Comparison of ENCODE assay signal across 8 mouse cellular contexts in genomic region chr11:75347596-75347995, GRCm38 (mm10). TPM values are rescaled to one million over a fixed set of nuclear protein-coding genes. Genes with fewer than 3 reads are reported as not detected.
DNase-seq lines count a peak whose midpoint lies in the region; ATAC-seq lines count a peak whose summit lies in the region.

No protein-coding gene starts in this region.

- no peaks in the 10 kb centered on the region for H3K27me3 ChIP-seq in heart, embryonic 10.5 days (ENCODE audit: insufficient read depth, poor library complexity, severe bottlenecking)
- H3K27me3 ChIP-seq in forebrain, embryonic 11.5 days (ENCODE audit: control insufficient read depth, insufficient read depth, low read length): no peaks in the 10 kb centered on the region
- H3K27me3 ChIP-seq in liver, embryonic 12.5 days (replicated peaks): no peaks in the 10 kb centered on the region

- WGBS in heart, embryonic 10.5 days: 1% methylated on average over 10 of the region's 10 CpGs
- 1% methylated on average over 10 of the region's 10 CpGs for WGBS in forebrain, embryonic 11.5 days
- under 1% methylated on average over 10 of the region's 10 CpGs for WGBS in liver, embryonic 12.5 days (ENCODE audit: insufficient replicate concordance)

- no peaks in the 10 kb centered on the region for H3K9me3 ChIP-seq in heart, embryonic 10.5 days
- H3K9me3 ChIP-seq in forebrain, embryonic 11.5 days (ENCODE audit: control insufficient read depth, low read length): no peaks in the 10 kb centered on the region
- H3K9me3 ChIP-seq in liver, embryonic 12.5 days (replicated peaks): no peaks in the 10 kb centered on the region

- peak overlapping the region; percentile 84 for H3K4me3 ChIP-seq in heart, embryonic 10.5 days
- H3K4me3 ChIP-seq in forebrain, embryonic 11.5 days (ENCODE audit: low read depth, low read length): peak overlapping the region; percentile 81
- peak overlapping the region; percentile 85 for H3K4me3 ChIP-seq in liver, embryonic 12.5 days

- DNase-seq in heart, embryonic 10.5 days (ENCODE audit: low spot score): no peak
- DNase-seq in heart, adult 18-20 months: no peak
- DNase-seq in 416B (ENCODE audit: low read depth): peak; percentile 38
- DNase-seq in forebrain, embryonic 11.5 days (ENCODE audit: low spot score): no peak
- no peak for DNase-seq in MN1 (ENCODE audit: low spot score)
- no peak for DNase-seq in adrenal gland, adult 18-20 months (ENCODE audit: low spot score in 2 of 2)
- no peak for DNase-seq in left cerebral cortex, adult 18-20 months (ENCODE audit: low spot score in 2 of 2)

- peaks cover 19% of the 10 kb centered on the region for H3K4me1 ChIP-seq in heart, embryonic 10.5 days
- peaks cover 3% of the 10 kb centered on the region for H3K4me1 ChIP-seq in forebrain, embryonic 11.5 days (replicated peaks; ENCODE audit: control insufficient read depth, insufficient read depth, low read length)
- peaks cover 61% of the 10 kb centered on the region for H3K4me1 ChIP-seq in liver, embryonic 12.5 days

- peak overlapping the region; percentile 96 for H3K27ac ChIP-seq in heart, embryonic 10.5 days
- H3K27ac ChIP-seq in forebrain, embryonic 11.5 days (ENCODE audit: low read depth, low read length): no peak overlapping the region; the same call in 1 of the 2 replicates
- H3K27ac ChIP-seq in liver, embryonic 12.5 days: peak overlapping the region; percentile 81

- H3K4me2 ChIP-seq in forebrain, embryonic 11.5 days (ENCODE audit: low read depth, low read length, severe bottlenecking): peak overlapping the region; percentile 77
- peak overlapping the region; percentile 95 for H3K4me2 ChIP-seq in liver, embryonic 12.5 days

- H3K9ac ChIP-seq in forebrain, embryonic 11.5 days (ENCODE audit: low read length): peak overlapping the region; percentile 86
- peak overlapping the region; percentile 91 for H3K9ac ChIP-seq in liver, embryonic 12.5 days

- H3K36me3 ChIP-seq in heart, embryonic 10.5 days: peaks cover 4% of the 10 kb centered on the region
- H3K36me3 ChIP-seq in forebrain, embryonic 11.5 days (ENCODE audit: control insufficient read depth, insufficient read depth, low read length): no peaks in the 10 kb centered on the region
- H3K36me3 ChIP-seq in liver, embryonic 12.5 days: peaks cover 5% of the 10 kb centered on the region; the same call in 1 of the 2 replicates

- ATAC-seq in forebrain, embryonic 11.5 days (replicated peaks; ENCODE audit: low FRiP score): no peak
- ATAC-seq in liver, embryonic 12.5 days: no peak

RNA-seq across cellular contexts. Expression of gene Rpa1, which starts 0.5 kb away (rescaled TPM):
- polyA plus RNA-seq in heart, embryonic 10.5 days (2016; fragmentation: Nextera tagmentation; extraction: Ambion mirVana): 127 and 143 TPM in 2 replicates
- total RNA-seq in heart, adult 18-20 months (2021): 10 to 100 TPM; 54.4 to 59.6 TPM
- 140 and 146 TPM in 2 replicates for polyA plus RNA-seq in forebrain, embryonic 11.5 days (2014; fragmentation: Nextera tagmentation; extraction: Ambion mirVana)
- polyA plus RNA-seq in liver, embryonic 12.5 days (2016; fragmentation: Nextera tagmentation; extraction: Ambion mirVana): 143 and 149 TPM in 2 replicates
- total RNA-seq in adrenal gland, adult 18-20 months (2021): 10 to 100 TPM; 39.7 to 42.2 TPM
- 10 to 100 TPM; 47.2 to 49.9 TPM for total RNA-seq in left cerebral cortex, adult 18-20 months (2021)

RNA-seq across cellular contexts. Expression of gene Smyd4, which starts 0.6 kb away (rescaled TPM):
- polyA plus RNA-seq in heart, embryonic 10.5 days (2016; fragmentation: Nextera tagmentation; extraction: Ambion mirVana): 13.6 and 15.3 TPM in 2 replicates
- total RNA-seq in heart, adult 18-20 months (2021): 1 to 10 TPM; 5.9 to 7.2 TPM
- 17.3 and 20.0 TPM in 2 replicates for polyA plus RNA-seq in forebrain, embryonic 11.5 days (2014; fragmentation: Nextera tagmentation; extraction: Ambion mirVana)
- 6.9 and 8.6 TPM in 2 replicates for polyA plus RNA-seq in liver, embryonic 12.5 days (2016; fragmentation: Nextera tagmentation; extraction: Ambion mirVana)
- total RNA-seq in adrenal gland, adult 18-20 months (2021): 1 to 10 TPM; 6.6 to 7.9 TPM
- 10 to 100 TPM; 13.7 to 17.5 TPM for total RNA-seq in left cerebral cortex, adult 18-20 months (2021)
